Mouse (Mus musculus) midbrain, embryonic 10.5 days (tissue): ENCODE measurements around the gene Akt1. TPM values are rescaled to one million over a fixed set of nuclear protein-coding genes. Genes with fewer than 3 reads are reported as not detected.
A peak's percentile ranks its signal among the peaks of the same experiment; 100 is the strongest.

Experiments
- DNase-seq: peaks from one replicate; pipeline ENCODE4 v3.0.0-alpha.2; 2017; ENCODE audit warnings: low spot score
- H3K27ac ChIP-seq: fragments of 300-500 bp; sonication (generic); replicated peaks from 2 replicates; pipeline ENCODE4 v1.5.1; 2016; ENCODE audit warnings: mild to moderate bottlenecking
- H3K27me3 ChIP-seq: fragments of 300-500 bp; sonication (generic); 2 replicates; pipeline ENCODE4 v1.6.1; 2016; ENCODE audit warnings: low read depth, mild to moderate bottlenecking; ENCODE audit not compliant: poor library complexity, severe bottlenecking
- H3K36me3 ChIP-seq: fragments of 300-500 bp; sonication (generic); 2 replicates; pipeline ENCODE4 v1.6.1; 2016; ENCODE audit warnings: mild to moderate bottlenecking, moderate library complexity
- H3K4me1 ChIP-seq: fragments of 300-500 bp; sonication (generic); 2 replicates; pipeline ENCODE4 v1.6.1; 2016
- H3K4me3 ChIP-seq: fragments of 300-500 bp; sonication (generic); 2 replicates; pipeline ENCODE4 v1.5.1; 2016; ENCODE audit warnings: mild to moderate bottlenecking, moderate library complexity
- H3K9me3 ChIP-seq: fragments of 300-500 bp; sonication (generic); replicated peaks from 2 replicates; pipeline ENCODE4 v1.6.1; 2016; ENCODE audit warnings: mild to moderate bottlenecking
- WGBS: fragments of 180-500 bp; shearing (Covaris S2); methylation state at CpG from one replicate; pipeline ENCODE4 v1.1.7; 2016; 5-methylcytosine and 5-hydroxymethylcytosine counted together
- polyA plus RNA-seq: library from polyadenylated mRNA; unstranded; fragments of >200 nt; fragmentation: Nextera tagmentation; extraction: Ambion mirVana; gene quantifications from 2 replicates; pipeline ENCODE4 v1.2.1, GENCODE M21; 2016

Akt1 gene
- polyA plus RNA-seq, 1 experiment from 2014 or later, result 44.5 TPM

DNA sequence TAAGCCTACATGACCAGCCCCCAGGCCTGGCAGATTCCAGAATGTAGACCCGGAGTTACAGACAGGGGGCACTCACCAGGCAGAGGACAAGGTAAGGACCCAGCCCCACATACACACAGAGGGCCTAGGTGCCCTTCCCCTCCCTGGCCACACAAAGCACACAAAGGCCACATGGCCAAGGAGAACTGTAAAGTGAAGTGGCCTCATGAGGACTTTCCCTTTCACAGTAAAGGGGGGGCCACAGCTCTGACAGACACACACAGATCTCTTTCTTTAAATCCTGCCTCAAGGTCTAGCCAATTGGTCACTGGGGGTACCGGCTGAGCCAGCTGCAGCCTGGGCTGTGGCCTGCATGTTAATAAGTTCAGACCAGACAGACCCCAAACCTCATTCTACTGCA lies 10.6 kb downstream of the Akt1 start:
- H3K9me3 ChIP-seq, result no peaks in the 10 kb centered on the region
- H3K4me1 ChIP-seq, result peaks cover 93% of the 10 kb centered on the region
- no peaks in the 10 kb centered on the region for H3K27me3 ChIP-seq
- H3K4me3 ChIP-seq, result peak overlapping the region; percentile 21; the same call in 1 of the 2 replicates
- peak overlapping the region; percentile 91 for H3K27ac ChIP-seq
- peak; percentile 22 for DNase-seq
- WGBS, result 68% methylated on average over 2 of the region's 2 CpGs
- H3K36me3 ChIP-seq, result peaks cover 99% of the 10 kb centered on the region

DNA sequence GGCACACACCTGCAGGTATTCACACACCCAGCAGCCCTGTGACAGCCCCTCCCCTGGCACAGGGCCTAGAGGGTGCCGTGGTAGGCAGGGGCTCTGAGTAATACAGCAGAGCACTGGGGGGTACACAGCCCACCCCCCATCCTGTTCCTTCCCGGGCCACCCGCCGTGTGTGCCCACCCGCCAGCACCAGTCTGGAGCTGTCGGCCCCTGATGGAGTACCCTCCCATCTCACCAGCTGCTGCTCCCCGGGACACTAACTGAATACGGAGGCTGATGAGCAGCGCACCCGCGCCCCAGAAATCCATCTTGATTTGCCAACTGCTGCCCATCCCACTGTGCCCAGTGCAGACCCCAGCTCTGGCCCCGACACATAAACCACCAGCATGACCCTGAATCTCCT lies 11.0 kb downstream of the Akt1 start:
- Histone ChIP-seq H3K27ac (peak overlapping the region; percentile 91), H3K36me3 (peaks cover 99% of the 10 kb centered on the region), H3K4me1 (peaks cover 90% of the 10 kb centered on the region), H3K9me3 (no peaks in the 10 kb centered on the region), H3K4me3 (peak overlapping the region; percentile 20; the same call in 1 of the 2 replicates), H3K27me3 (no peaks in the 10 kb centered on the region)
- WGBS, result 95% methylated on average over 12 of the region's 12 CpGs
- no peak for DNase-seq

DNA sequence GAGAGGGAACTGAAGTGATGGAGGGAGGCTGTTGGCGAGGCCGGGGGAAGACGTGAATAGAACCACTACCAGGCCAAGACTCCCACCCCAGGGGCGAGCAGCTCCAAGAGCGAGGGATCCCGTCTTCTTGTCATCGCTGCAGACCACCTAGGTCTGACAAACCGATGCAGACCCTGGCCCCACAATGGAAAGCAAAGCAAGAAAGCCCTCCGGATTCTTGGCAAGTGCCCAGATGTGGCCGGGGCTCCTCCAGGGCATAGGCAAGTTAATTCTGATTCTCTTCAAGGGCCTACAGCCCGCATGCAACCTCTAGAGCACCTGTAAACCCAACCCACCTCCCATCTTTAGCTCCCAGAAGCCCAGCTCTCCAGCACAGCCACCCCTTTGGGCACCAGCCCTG lies 11.4 kb downstream of the Akt1 start:
- no peaks in the 10 kb centered on the region for H3K27me3 ChIP-seq
- H3K4me3 ChIP-seq, result peak overlapping the region; percentile 20; the same call in 1 of the 2 replicates
- peaks cover 99% of the 10 kb centered on the region for H3K36me3 ChIP-seq
- no peaks in the 10 kb centered on the region for H3K9me3 ChIP-seq
- WGBS, result 91% methylated on average over 11 of the region's 11 CpGs
- peaks cover 86% of the 10 kb centered on the region for H3K4me1 ChIP-seq
- peak overlapping the region; percentile 91 for H3K27ac ChIP-seq
- no peak for DNase-seq

DNA sequence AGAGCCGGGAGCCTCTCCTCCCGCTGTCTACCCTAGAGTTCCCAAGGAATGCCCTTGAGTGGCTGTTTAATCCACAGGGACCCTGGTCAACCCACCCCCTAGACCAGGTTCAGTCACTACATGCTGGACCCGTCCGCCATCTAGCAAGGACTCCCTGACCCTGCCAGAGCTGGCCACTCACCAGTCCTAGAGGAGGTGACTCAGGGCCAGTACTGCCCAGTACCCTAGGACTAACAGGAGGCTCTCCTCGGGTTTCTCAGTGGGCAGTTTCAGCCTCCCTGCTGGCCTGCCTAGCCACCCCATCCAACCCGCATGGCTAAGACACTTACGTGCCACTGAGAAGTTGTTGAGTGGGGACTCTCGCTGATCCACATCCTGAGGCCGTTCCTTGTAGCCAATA lies 12.8 kb downstream of the Akt1 start:
- Histone ChIP-seq H3K27me3 (no peaks in the 10 kb centered on the region), H3K36me3 (peaks cover 99% of the 10 kb centered on the region), H3K27ac (peak overlapping the region; percentile 91), H3K4me1 (peaks cover 76% of the 10 kb centered on the region), H3K9me3 (no peaks in the 10 kb centered on the region), H3K4me3 (0 out of 2 replicates have a peak overlapping the region, but pooled peaks have one; percentile 5)
- WGBS, result 86% methylated on average over 9 of the region's 9 CpGs
- DNase-seq, result no peak

DNA sequence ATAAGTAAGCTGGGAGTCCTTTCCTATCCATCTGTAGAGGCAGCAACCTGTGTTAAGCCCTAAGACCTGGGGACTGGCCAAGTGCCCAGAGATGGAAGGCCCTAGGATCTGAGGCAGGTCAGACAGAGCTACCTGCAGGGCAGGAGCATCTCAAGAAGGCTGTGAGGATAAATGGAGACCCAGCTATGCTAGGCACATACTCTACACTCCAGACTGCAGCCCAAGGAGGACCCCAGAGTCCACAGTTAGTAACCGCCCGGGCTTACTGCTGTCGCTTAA lies 13.4 kb downstream of the Akt1 start:
- Histone ChIP-seq H3K27me3 (no peaks in the 10 kb centered on the region), H3K4me1 (peaks cover 72% of the 10 kb centered on the region), H3K4me3 (peak overlapping the region; percentile 38), H3K27ac (peak overlapping the region; percentile 91), H3K36me3 (peaks cover 99% of the 10 kb centered on the region), H3K9me3 (no peaks in the 10 kb centered on the region)
- 84% methylated on average over 3 of the region's 3 CpGs for WGBS
- no peak for DNase-seq

DNA sequence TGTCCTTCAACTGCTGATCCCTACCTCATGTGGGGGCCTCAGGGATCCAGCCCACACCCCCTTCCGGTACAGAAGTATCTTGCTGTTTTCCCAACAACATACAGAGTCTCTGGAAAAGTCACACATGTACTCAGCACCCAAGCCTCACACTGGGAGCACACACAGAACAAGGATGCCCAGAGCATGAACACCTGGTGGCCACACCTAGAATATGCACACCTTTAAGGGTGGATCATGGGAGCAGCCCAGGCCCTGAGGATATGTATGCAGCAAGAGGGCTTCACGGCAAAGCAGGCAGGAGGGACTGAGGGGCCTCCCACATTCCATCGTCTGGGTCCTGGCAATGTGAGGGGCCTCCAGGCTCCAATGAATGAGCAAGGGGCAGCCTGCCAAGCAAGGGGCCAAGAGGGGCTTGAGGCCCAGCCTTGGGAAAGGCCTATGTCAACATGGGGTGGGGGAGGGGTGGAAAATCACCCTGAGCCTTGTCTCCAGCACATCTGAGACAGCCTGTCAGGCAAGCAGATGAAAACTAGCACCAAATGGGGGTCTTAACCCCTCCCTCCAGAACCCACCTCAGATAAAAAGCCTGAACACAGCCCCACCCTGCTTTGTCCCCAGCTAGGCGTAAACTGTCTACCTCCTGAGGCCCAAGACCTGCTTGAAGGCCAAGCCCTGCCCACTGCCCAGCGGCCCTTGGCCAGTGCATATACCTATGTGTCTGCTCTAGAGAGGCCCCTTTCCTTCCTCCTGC lies 13.9 kb downstream of the Akt1 start:
- Histone ChIP-seq H3K36me3 (peaks cover 99% of the 10 kb centered on the region), H3K9me3 (no peaks in the 10 kb centered on the region), H3K4me3 (peak overlapping the region; percentile 38), H3K27me3 (no peaks in the 10 kb centered on the region), H3K4me1 (peaks cover 67% of the 10 kb centered on the region), H3K27ac (peak overlapping the region; percentile 91)
- DNase-seq, result peak; percentile 77
- WGBS, result 52% methylated on average over 5 of the region's 5 CpGs

DNA sequence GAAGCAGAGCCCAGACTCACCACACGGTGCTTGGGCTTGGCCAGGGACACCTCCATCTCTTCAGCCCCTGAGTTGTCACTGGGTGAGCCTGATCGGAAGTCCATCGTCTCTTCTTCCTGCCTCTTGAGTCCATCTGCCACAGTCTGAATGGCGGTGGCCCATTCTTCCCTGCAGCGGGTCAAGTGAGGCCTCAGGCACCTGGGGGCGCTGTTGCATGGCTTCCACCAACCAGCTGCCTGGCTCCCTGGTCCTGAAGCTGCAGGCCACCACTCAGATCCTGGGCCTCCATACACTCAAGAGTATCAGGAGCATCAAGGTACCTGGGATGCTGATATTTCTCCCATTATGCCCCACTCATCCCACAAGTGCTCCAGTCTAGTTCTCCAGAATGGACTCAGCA lies 15.6 kb downstream of the Akt1 start:
- no peak overlapping the region for H3K4me3 ChIP-seq
- H3K9me3 ChIP-seq, result no peaks in the 10 kb centered on the region
- DNase-seq, result peak; percentile 41
- no peaks in the 10 kb centered on the region for H3K27me3 ChIP-seq
- H3K4me1 ChIP-seq, result peaks cover 57% of the 10 kb centered on the region
- 76% methylated on average over 6 of the region's 6 CpGs for WGBS
- H3K27ac ChIP-seq, result peak overlapping the region; percentile 91; the same call in 1 of the 2 replicates
- peaks cover 100% of the 10 kb centered on the region for H3K36me3 ChIP-seq

DNA sequence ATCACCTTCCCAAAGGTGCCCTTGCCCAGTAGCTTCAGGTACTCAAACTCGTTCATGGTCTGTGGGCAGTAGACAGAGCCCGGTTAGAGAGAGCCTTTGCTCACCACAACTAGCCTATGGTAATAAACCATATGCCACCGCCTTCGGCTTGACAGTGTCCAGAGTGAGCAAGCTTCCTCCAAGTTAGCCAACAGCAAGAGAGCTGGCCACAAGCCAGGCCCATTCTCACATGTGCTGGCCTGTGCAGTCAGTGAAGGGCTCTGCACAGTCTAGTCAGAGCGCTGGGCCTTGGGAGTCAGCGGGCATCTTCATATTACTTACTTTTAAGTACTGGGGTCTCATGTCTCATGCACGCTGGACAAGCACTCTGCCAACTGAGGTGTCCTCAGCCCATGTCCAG lies 16.1 kb downstream of the Akt1 start:
- Histone ChIP-seq H3K4me1 (peaks cover 55% of the 10 kb centered on the region), H3K36me3 (peaks cover 100% of the 10 kb centered on the region), H3K9me3 (no peaks in the 10 kb centered on the region), H3K4me3 (no peak overlapping the region), H3K27ac (peak overlapping the region; percentile 91; the same call in 1 of the 2 replicates), H3K27me3 (no peaks in the 10 kb centered on the region)
- 94% methylated on average over 7 of the region's 7 CpGs for WGBS
- no peak for DNase-seq

DNA sequence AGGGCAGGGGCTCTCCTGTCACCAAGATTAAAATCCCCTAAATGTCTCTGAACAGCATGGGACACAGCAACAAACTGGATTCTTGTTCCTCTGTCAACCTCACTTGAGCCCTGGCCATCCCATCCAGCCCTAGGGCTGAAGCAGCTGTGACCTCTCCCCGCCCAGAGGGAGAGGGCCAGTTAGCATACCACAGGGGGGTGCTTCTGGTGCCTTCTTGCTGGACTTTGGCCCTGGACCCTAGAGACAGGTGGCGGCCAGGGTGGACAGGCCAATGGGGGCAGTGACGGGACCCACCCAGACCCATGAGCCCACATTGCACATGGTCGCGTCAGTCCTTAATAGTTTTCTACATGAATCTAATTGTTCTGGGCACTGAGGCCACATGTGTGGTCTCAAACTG lies 20.6 kb downstream of the Akt1 start:
- peaks cover 100% of the 10 kb centered on the region for H3K36me3 ChIP-seq
- H3K9me3 ChIP-seq, result no peaks in the 10 kb centered on the region
- H3K4me3 ChIP-seq, result no peak overlapping the region
- H3K4me1 ChIP-seq, result peaks cover 14% of the 10 kb centered on the region
- no peak for DNase-seq
- H3K27me3 ChIP-seq, result no peaks in the 10 kb centered on the region
- 93% methylated on average over 5 of the region's 5 CpGs for WGBS
- H3K27ac ChIP-seq, result no peak overlapping the region

DNA sequence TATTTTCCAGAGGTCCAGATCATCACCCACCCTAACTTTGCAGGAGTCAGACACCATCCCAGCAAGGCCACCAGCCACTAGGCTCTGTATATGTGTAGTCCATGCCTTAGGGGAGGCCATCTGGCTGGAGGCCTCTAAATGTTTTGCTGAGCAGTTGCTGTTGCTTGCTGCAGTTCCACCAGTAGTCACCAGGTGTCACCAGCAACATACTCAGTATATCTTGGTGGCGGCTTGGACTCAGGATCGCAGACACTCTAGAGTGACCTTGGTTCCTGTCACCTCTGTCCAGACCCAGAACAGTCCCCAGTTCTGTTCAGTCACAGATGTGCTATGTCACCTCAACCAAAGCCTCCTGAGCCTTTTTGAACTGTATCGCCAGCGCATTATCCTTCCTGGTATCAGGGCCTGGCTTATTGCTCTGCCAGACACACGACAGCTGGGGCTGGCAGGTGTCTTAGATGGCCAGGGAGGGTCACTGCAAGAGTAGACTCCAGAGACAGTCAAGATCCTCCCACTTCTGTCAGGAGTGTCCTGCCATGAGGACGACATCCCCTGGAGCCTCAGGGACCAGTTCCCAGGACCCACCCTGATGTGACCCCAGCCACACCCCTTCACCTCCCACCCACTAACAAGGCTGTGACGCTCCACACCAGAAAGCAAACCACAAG lies 21.4 kb downstream of the Akt1 start:
- no peaks in the 10 kb centered on the region for H3K27me3 ChIP-seq
- H3K4me3 ChIP-seq, result no peak overlapping the region
- peaks cover 100% of the 10 kb centered on the region for H3K36me3 ChIP-seq
- H3K4me1 ChIP-seq, result peaks cover 13% of the 10 kb centered on the region
- 66% methylated on average over 7 of the region's 7 CpGs for WGBS
- peak; percentile 83 for DNase-seq
- no peaks in the 10 kb centered on the region for H3K9me3 ChIP-seq
- H3K27ac ChIP-seq, result no peak overlapping the region

DNA sequence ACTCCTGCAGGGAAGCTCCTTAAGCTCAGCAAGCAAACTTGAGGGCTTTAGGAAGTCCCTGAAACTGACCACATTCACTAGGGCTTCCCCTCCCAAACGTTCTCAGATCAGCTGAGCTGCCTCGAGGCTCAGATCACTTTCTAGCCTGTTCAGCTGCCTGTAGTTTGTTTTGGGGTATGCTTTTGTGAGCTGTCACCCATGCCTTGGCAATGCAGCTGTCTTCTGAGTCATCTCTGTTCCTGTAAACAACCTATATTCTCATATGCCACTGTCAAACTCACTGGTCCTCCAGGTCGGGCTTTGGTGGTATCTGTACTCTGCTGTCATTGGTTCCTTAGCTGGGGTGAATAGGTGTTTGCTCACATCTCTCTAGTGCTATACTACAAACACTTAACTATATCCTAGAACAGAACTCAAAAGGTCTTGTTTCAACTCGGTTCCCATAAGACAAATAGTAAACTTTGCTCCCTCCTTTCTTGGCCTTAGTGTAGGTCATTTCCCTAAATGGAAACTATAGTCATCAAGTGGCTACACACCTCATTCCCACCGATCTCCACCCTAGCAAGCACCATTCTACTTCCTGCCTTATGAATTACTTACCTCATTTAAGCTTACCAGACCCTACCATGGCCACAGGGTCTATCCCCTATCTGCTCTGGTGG lies 22.8 kb downstream of the Akt1 start:
- no peak for DNase-seq
- Histone ChIP-seq H3K27me3 (no peaks in the 10 kb centered on the region), H3K4me1 (peaks cover 18% of the 10 kb centered on the region), H3K9me3 (no peaks in the 10 kb centered on the region), H3K36me3 (peaks cover 100% of the 10 kb centered on the region), H3K27ac (no peak overlapping the region), H3K4me3 (no peak overlapping the region)
- WGBS, result 86% methylated on average over 5 of the region's 5 CpGs

DNA sequence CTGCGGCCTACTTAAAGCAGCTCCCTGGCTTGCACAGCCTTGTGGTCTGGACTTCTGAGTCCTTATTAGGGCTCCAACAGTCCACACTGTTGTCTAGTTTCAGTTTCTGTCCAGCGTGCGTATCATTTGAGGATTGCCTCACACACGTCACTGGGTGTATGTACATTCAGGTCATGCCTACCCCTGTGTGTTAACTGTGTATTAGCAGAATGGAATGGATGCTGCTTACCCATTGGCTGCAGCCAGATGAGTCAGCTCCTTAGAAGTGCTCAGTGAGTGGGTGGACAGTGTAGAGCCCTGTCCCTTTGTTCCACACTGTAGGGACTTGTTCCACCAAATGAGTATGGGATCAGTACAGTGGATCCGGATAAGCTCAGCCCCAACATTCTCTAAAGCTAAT lies 26.6 kb downstream of the Akt1 start:
- Histone ChIP-seq H3K36me3 (peaks cover 65% of the 10 kb centered on the region), H3K4me1 (peaks cover 33% of the 10 kb centered on the region), H3K4me3 (no peak overlapping the region), H3K27ac (no peak overlapping the region), H3K27me3 (no peaks in the 10 kb centered on the region), H3K9me3 (no peaks in the 10 kb centered on the region)
- 93% methylated on average over 5 of the region's 5 CpGs for WGBS
- no peak for DNase-seq

DNA sequence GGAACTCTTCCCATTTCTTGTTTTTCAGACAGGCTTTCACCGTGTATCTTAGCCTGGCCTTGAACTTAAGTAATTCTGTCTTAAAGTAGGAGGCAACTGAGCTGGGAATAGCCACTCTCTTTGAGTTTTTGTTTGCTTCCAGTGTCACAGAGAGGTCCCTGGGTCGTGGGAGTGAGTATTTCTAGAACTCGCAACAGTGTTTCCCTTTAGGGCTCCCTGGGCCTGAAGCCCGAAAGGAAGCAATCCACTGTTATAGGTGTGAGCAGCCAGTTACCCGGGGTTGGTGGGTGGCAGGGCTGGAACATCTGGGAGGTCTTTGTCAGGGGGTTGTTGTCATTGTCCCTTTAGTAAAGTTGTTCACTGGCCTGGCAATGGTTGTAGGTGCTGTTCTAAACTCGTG lies 28.5 kb downstream of the Akt1 start:
- no peaks in the 10 kb centered on the region for H3K9me3 ChIP-seq
- H3K27ac ChIP-seq, result peak overlapping the region; percentile 34; the same call in 1 of the 2 replicates
- no peaks in the 10 kb centered on the region for H3K27me3 ChIP-seq
- no peak for DNase-seq
- peaks cover 33% of the 10 kb centered on the region for H3K4me1 ChIP-seq
- H3K4me3 ChIP-seq, result peak overlapping the region; percentile 88
- H3K36me3 ChIP-seq, result peaks cover 46% of the 10 kb centered on the region
- 73% methylated on average over 6 of the region's 6 CpGs for WGBS
